Mouse (Mus musculus) CD4-positive helper T cell, adult 2 months (primary cell): ENCODE measurements around the gene Nptx1.

Source experiments
- DNase-seq: peaks from one replicate; pipeline ENCODE4 v3.0.0-alpha.2; 2012; ENCODE audit warnings: low read depth, missing footprints, low spot score

Gene Nptx1

DNA sequence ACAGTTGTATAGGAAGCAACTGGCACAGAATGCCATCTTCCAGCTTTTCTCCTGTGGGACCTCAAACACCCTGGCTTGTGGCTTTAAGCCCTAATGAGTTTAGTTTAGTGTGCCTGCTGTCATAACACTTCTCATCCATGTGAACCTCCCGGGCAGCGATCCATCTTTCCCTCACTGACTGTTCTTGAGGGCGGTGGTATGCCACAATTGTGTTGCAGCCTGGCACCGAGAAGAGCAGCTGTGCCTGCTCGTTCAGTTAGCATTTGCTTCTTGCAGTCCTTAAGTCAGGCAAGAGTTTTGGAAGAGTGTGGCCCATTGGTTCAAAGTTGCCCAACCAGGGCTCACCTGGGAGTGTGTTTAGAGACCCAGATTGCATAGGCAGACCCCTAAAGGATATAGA is 51.4 kb downstream of the Nptx1 start:
- no peak for DNase-seq

DNA sequence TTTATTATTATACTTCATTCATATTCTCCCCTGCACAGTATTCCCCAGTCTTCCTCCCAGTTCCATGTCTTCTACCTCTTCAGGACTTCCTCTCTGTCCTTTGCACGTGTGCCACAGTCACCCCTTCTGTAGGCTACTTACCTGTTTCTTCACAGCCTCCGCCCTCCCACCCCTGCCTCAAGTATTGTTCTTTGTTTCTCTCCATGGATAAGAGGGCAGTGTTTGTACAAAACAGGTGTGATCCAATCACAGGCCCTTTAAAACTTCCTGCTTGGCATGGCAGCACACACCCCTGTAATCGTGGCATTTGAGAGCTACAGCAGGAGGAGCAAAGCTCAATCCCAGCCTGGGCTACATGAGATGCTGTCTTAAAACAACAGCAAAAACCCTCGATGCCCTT is 54.0 kb downstream of the Nptx1 start:
- no peak for DNase-seq

DNA sequence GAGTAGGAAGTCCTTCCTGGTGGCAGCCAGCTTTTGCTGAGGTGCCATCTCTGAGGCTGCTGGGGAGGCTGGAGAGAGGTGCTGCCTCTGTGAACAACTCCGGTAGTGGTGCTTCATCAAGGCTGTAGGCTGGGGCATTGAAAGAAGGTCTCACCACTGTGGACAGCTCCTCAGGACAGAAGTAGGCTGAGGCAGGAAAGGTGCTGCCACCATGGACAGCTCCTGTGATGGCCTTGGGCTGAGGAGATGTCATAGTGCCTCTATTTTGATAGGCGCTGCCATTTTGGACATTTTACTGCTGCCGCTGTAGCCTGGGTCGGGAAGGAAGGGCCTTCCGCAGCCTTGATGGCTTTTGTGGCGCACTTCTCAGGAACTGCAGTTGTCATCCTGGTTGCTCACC is 54.7 kb downstream of the Nptx1 start:
- DNase-seq, result peak; percentile 19

DNA sequence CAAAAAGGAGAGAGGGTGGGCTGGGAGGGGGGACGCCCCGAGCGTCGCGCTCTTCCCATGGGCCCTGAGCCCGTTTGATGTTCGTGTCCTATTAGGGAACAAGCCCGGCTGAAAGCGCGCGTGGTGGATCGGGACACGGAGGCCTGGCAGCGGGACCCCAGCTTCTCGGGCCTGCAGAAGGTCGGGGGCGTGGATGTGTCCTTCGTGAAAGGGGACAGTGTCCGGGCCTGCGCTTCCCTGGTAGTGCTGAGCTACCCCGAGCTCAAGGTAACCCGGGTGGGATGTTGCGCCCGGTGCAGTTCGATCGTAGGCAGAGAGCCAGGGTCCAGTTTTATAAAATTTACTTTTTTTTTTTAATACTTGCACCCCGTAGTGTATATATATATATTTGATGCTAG is 55.9 kb downstream of the Nptx1 start:
- no peak for DNase-seq

DNA sequence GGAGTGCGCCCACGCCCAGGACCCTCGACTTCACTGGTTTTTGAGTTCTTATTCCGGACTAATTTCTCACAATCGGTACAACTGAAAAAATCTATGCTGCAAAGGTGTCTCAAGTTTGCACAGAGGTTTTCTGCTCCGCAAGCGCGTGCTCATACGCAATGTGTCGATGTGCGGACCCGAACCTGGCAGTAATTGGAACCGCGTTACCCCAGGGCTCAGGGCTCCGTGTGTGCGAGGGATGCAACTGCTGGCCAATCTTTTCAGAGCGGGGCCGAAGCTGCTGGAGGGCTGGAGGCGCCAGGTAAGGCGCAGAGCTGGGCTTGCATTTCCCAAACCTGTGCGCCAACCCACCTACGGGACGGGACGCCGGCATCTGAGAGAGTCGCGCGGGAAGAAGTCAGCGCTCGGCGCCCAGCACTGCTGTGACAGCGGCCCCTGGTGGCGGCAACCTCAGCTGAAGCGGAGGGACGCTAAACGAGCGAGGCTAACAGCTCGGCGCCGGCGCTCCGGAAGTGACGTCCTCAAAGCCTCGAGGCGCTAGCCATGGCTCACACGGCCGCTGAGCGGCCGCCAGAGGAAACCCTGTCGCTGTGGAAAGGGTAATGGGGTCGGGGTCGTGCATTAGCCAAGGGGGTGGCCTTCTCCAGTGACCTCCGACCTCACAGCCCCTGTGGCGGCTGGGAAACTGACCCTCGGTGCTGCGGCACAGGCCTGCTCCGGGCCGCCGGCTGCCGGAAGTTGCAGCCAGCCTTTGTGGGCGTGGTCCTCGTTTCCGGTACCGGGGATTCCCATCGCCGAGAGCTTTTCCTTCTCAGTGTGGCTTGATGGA is 56.5 kb downstream of the Nptx1 start, which contains the start of gene Endov:
TSS of gene Endov (plus strand) at position 487 of the 829 bp plus-strand sequence.
- DNase-seq, result peak; percentile 96
